Mouse (Mus musculus): ENCODE measurements at regions not wholly inside any gene's neighbourhood (a gene's known extent, or its start where the extent isn't known, plus 50 kb on each side); places are given as distances from the start of the nearest gene placed in this dataset. TPM values are rescaled to one million over a fixed set of nuclear protein-coding genes. Genes with fewer than 3 reads are reported as not detected.

Small RNA genes lying in the stretch of these regions (microRNA-seq; reads per million reads assigned to microRNA genes)
- not detected for gene Gm25754

All from hindbrain, embryonic 13.5 days (tissue).